Mouse (Mus musculus) hindbrain, embryonic 13.5 days (tissue): ENCODE data around the gene Exph5. TPM values are rescaled to one million over a fixed set of nuclear protein-coding genes. Genes with fewer than 3 reads are reported as not detected.

Experiments used
- microRNA-seq: library from miRNA; unstranded; fragments of <30 nt; microRNA quantifications from one replicate; pipeline ENCODE4, GENCODE M21; 2016
- polyA plus RNA-seq: library from polyadenylated mRNA; unstranded; fragments of >200 nt; fragmentation: Nextera tagmentation; extraction: Ambion mirVana; gene quantifications from 2 replicates; pipeline ENCODE4 v1.2.1, GENCODE M21; 2015

Exph5 gene
- polyA plus RNA-seq, 1 experiment from 2014 or later, result 0.06 TPM

Small RNAs within 50 kb of the gene (microRNA-seq; reads per million reads assigned to microRNA genes)
- not detected for gene Mir130c

Other genes with a start within 250 kb of the Exph5 start
- gene Ddx10, start 53.6 kb upstream of the Exph5 start, polyA plus RNA-seq, result 24.5 and 24.7 TPM in 2 replicates
- 6.6 and 7.8 TPM in 2 replicates for gene Kdelc2, start 82.4 kb downstream of the Exph5 start, polyA plus RNA-seq
- gene 4930550C14Rik, start 100.7 kb downstream of the Exph5 start, polyA plus RNA-seq, result 0.43 and 0.45 TPM in 2 replicates
- 11.3 and 14.2 TPM in 2 replicates for gene Atm, start 235.1 kb downstream of the Exph5 start, polyA plus RNA-seq
- gene Npat, start 235.4 kb downstream of the Exph5 start, polyA plus RNA-seq, result 11.7 and 13.0 TPM in 2 replicates